Mouse (Mus musculus): Measurements from ENCODE around the gene Cers5. TPM values are rescaled to one million over a fixed set of nuclear protein-coding genes. Genes with fewer than 3 reads are reported as not detected.

Cers5 gene
- 110 TPM for polyA plus RNA-seq (2014; fragmentation: Illumina TruSeq; extraction: RNeasy Lipid Tissue Mini Kit (QIAGEN cat#74804))

DNA sequence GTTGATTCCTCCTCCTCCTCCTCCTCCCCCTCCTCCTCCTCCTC, at the start of gene Cers5:
Gene Cers5 (minus strand): TSS at position 5 of the 44 bp plus-strand sequence.

DNA sequence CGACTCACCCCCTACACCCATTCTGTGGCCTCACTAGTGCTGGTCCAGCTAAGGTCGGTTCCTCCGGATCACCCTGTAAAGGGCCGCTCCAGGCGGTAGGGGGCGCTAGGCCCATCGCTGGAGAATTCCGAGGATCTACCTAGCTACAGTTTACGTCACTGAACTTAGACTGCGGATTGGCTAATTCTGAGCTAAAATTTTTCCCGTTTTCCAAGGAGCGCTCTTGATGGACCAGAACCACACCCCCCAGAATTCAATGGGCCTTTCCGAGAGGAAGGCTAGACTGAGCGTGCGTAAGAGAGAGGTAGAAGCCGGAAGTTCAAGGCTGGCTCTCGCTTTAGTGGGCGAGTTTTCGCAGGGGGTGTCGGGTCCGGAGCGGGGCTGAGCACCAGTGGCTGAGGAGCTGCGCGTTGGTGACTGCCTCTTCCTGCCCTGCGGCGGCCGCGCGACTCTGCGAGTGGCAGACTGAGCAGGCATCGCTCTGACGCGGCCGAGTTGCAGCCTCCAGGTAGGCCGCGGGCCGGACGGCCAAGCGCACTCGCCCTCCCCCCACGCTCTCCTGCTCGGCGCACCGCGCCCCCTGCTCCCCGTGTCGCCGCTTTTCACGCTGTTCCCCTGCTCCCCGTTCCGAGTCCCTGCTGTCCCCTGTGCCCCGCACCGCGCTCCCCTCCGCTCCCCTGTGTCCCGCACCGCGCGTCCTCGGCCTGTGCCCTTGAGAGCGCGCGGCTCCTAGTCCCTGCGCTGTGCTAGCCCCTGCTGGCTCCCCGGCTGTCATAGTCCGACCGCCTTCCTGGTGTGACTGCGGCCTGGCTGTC, 47.1 kb downstream of the Cers5 start, which contains the start of gene Cox14:
Gene Cox14 (plus strand): TSS at position 278 of the 815 bp plus-strand sequence.

DNA sequence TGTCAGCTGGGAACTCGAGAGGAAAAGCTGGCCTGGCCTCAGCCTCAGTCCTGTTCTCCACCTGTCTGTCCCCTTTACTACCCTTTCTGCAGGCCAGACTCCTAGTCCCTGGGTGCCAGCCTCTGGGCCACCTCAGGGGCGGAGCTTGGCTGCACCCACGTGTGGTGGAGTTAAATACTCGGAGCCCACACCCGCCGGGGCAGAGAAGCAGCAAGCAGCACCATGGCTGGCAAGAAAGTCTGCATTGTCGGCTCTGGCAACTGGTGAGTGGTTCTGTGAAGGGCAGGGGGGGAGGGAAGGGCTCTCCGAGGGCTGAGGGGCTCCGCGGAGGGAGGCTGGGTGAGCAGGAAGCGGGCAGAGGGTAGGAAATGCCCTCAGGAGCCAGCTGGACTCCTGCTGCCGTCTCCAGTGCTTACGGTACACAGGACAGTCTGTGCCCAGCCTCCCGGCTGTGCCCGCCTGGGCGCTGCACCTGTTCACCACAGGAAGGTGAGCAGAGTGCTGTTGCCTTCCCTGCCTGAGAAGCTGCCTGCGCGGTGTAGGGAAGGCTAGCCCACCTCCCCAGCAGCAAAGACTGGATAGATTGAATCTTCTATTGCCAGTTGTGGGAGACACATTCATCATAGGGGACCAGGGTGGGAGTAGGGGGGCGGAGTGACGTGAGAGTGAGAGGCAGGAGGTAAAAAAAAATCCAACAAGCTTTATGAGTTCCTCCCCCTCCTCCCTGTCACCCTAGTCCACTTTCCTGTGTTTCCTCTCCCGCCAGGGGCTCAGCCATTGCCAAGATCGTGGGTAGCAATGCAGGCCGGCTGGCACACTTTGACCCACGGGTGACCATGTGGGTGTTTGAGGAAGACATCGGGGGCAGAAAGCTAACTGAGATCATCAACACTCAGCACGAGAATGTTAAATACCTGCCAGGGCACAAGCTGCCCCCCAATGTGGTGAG, 55.0 kb downstream of the Cers5 start, which contains the start of gene Gpd1:
Gene Gpd1 (plus strand): TSS at position 130 of the 949 bp plus-strand sequence.

DNA sequence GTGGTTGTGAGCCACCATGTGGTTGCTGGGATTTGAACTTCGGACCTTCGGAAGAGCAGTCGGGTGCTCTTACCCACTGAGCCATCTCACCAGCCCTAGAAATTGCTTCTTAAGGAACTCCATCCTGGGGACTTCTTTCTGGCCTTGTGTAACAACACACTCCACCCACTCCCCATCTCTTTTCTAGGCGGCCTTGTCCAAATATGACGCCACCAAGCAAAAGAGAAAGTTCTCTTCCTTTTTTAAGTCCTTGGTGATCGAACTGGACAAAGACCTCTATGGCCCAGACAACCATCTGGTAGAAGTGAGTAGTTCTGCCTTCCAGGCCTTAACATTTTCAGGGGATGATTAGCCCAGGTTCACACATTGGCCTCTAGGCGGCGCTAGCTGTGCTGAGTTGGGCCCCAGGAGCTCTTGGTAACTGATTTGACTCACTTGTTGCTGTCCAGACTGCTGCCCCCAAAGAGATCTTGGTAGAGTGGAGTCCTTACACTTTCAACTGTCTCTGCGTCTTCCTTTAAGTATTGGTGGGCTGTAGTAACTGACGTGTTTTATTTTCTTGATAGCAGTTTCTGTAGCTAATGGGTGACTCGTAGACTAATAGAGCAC, 67.1 kb downstream of the Cers5 start, which contains the start of gene Gm17349:
Gene Gm17349 (minus strand): TSS at position 51 of the 609 bp plus-strand sequence.

DNA sequence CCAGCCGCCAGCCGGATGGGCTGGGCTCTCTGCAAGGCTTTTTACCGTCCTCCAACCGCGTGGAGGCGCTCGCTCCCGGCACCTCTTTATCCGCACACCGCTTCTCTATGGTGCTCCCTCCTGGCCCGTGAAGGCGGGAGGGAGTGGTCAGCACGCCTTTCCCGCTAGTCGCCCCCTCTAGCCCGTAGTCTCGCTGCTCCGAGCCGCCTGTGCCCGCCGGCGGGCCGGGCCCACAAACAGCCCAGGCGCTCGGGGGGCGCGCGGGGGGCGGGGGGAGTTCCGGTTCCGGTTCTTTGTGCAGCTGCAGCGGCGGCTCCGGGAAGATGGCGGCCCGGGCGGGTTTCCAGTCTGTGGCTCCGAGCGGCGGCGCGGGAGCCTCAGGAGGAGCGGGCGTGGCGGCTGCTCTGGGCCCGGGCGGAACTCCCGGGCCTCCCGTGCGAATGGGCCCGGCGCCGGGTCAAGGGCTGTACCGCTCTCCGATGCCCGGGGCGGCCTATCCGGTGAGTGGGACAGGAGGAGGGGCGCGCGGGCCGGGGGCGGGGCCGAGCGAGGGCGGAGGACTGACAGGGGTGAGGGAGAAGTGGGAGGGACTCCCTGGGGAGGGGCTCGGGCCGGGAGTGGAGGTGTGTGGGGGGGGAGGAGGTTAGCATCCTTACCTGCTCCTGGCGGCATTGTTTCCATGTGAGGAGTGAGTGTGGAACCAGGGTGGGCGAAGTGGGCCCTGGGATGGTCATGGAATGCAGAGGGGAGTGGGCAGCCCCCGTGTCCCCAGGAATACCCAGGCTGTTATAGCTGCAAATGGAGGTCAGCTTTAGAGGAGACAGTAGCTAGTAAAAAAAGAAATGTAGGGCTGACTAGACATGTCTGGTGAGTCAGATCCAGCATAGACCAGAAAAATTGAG, 70.4 kb downstream of the Cers5 start, which contains the start of gene Smarcd1:
Gene Smarcd1 (plus strand): TSS at position 131 of the 902 bp plus-strand sequence.

Other genes with a start within 250 kb of the Cers5 start
- gene Faim2, start 244.7 kb downstream of the Cers5 start, polyA plus RNA-seq (2014; fragmentation: Illumina TruSeq; extraction: RNeasy Lipid Tissue Mini Kit (QIAGEN cat#74804)), result not detected
- not detected for gene Aqp2, start 193.8 kb downstream of the Cers5 start, polyA plus RNA-seq (2014; fragmentation: Illumina TruSeq; extraction: RNeasy Lipid Tissue Mini Kit (QIAGEN cat#74804))
- gene Aqp5, start 182.1 kb downstream of the Cers5 start, polyA plus RNA-seq (2014; fragmentation: Illumina TruSeq; extraction: RNeasy Lipid Tissue Mini Kit (QIAGEN cat#74804)), result not detected
- not detected for gene Aqp6, start 171.5 kb downstream of the Cers5 start, polyA plus RNA-seq (2014; fragmentation: Illumina TruSeq; extraction: RNeasy Lipid Tissue Mini Kit (QIAGEN cat#74804))
- gene Racgap1, start 121.2 kb downstream of the Cers5 start, polyA plus RNA-seq (2014; fragmentation: Illumina TruSeq; extraction: RNeasy Lipid Tissue Mini Kit (QIAGEN cat#74804)), result 38.7 TPM
- not detected for gene Asic1, start 102.5 kb downstream of the Cers5 start, polyA plus RNA-seq (2014; fragmentation: Illumina TruSeq; extraction: RNeasy Lipid Tissue Mini Kit (QIAGEN cat#74804))
- gene Smarcd1, start 70.8 kb downstream of the Cers5 start, polyA plus RNA-seq (2014; fragmentation: Illumina TruSeq; extraction: RNeasy Lipid Tissue Mini Kit (QIAGEN cat#74804)), result 15.0 TPM
- not detected for gene Gm17349, start 67.4 kb downstream of the Cers5 start, polyA plus RNA-seq (2014; fragmentation: Illumina TruSeq; extraction: RNeasy Lipid Tissue Mini Kit (QIAGEN cat#74804))
- gene Gpd1, start 55.4 kb downstream of the Cers5 start, polyA plus RNA-seq (2014; fragmentation: Illumina TruSeq; extraction: RNeasy Lipid Tissue Mini Kit (QIAGEN cat#74804)), result 0.40 TPM
- 17.2 TPM for gene Cox14, start 47.3 kb downstream of the Cers5 start, polyA plus RNA-seq (2014; fragmentation: Illumina TruSeq; extraction: RNeasy Lipid Tissue Mini Kit (QIAGEN cat#74804))
- 38.1 TPM for gene Lima1, start 102.6 kb upstream of the Cers5 start, polyA plus RNA-seq (2014; fragmentation: Illumina TruSeq; extraction: RNeasy Lipid Tissue Mini Kit (QIAGEN cat#74804))
- gene Fam186a, start 194.2 kb upstream of the Cers5 start, polyA plus RNA-seq (2014; fragmentation: Illumina TruSeq; extraction: RNeasy Lipid Tissue Mini Kit (QIAGEN cat#74804)), result 0.06 TPM
- 160 TPM for gene Larp4, start 197.2 kb upstream of the Cers5 start, polyA plus RNA-seq (2014; fragmentation: Illumina TruSeq; extraction: RNeasy Lipid Tissue Mini Kit (QIAGEN cat#74804))

All from ovary, adult 10 weeks (tissue).